Mouse (Mus musculus): ENCODE data around the gene Stil.
A peak's percentile ranks its signal among the peaks of the same experiment; 100 is the strongest.

The Stil gene

DNA sequence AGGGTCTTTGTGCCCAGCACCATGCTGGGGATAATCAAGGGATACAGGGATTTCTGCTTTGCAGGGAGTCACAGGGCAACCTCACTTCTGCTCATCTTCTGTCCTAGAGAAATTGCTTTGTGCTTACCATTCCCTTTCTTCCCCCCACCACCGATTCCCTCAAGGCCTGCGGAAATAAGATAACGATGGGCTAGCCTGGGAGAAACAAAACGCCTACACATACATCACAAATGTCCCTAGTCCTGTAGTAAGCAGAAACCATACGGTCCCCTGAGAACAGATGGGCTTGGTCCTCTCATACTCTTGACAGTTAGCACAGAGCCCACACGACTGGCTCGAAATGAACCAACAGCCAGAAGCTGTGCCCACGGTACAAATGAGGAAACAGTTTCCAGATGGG, 48.2 kb downstream of the Stil start:
- peak in 1 of 2 experiments; percentile 58 for DNase-seq (ENCODE audit: low spot score in 2 of 2)

DNA sequence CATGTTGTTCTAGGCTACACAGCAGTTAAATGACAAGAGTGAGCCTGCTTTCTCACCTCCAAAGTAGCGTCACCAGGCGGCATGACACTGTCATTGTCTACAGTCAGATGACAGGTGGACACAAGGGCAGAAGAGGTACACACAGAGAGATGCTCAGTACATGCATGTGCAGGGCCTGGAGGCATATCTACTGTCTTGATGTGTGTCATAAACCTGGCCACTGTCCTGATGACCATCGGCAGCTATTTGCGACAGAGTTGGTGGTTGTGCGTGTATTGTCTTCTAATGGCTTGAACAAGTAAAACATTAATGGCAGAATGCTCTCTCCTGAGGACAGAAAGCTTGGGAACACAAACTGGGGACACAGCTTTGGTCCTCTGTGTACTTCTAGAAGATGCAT, 51.3 kb downstream of the Stil start:
- DNase-seq (ENCODE audit: low spot score in 2 of 2): no peak

DNA sequence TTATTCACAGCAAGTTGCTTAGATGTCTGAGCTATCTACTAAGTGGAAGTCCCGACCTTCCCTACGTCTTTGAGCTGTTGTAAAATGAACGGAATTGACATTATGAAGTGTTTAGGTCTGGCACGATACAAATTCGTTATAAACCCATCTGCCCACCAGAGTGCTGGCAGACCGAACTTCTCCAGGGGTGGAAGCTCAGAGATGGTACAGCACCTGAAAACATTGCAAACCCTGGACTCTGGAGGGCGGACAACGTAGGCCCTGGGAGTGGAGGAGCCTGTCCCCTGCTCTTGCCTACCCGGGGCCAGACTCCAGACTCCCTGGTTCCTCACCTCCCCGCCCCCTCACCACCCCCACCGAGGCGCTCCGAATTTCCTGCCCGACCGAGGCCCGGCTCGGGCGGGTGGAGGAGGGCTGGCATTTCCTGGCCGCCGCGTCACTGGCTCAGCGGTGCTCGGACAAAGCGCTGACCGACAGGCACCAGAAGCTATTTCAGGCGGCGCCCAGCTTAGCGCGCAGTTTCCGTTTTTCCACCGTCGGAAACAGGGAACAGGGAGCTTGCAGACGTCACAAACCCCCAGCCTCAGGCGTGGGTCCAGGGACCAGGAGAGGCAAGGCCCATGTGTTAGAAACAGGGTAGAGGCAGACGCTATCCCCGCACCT, 52.5 kb downstream of the Stil start:
- peak; percentile 23 to 30 for DNase-seq (ENCODE audit: low spot score in 2 of 2)

DNA sequence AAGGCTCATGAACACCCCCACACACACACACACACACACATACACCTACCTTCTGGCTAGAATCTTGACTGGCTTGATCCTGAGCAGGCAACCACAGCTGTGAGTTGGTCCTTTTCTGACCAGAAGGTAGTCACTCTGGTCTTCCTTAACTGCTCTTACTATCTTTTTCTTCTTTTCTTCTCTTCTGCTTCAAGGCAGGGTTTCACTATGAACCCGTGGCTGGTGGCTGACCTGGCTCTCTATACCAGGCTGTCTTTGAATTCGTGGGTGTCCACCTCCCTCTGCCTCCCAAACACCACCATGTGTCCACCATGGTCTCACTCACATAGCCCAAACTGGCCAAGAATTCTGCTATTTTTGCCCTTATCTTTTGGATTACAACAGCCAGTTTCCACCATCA, 55.1 kb downstream of the Stil start:
- no peak for DNase-seq (ENCODE audit: low spot score in 2 of 2)

DNA sequence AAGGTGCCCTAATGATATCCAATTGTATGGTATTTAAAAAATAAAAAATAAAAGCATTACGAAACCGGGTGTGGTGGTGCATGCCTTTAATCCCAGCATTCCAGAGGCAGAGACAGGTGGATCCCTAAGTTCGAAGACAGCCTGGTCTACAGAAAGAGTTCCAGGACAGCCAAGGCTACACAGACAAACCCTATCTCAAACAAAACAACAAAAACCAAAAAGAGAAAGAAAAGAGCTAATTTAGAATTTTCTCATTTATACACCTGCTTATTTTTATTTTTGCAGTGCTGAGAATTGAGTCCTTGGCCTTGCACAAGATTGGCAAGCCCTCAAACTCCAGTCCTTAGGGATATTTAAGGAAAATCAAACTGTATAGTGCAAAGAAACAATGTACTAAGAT, 55.7 kb downstream of the Stil start:
- no peak for DNase-seq (ENCODE audit: low spot score in 2 of 2)

DNA sequence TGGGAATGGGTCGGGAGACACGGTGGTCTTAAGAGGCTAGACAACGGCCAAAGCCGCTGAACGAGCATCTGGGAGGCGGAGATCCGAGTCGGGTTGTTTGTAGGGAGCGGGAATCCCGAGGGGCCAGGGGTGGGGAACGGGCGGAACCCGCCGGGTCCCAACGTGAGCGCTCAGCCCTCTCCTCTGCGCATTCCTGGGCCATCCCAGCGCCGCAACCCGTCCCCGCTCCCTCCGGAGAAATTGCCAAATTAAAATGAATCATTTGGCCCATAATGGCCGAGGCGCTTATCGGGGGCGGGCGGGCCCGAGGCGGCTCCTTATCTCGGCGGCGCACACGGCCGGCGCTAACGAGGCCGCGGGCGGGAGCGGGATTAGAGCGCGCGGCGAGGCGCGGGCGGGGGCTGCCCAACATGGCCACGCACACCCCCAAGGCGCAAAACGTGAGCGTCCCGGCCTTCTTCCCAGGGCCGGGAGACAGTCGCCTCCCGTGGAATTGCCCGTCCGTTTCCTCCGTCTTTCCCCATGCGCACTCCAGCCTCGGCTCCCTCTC, 56.5 kb downstream of the Stil start, which contains the start of gene Tal1:
Gene Tal1 (plus strand): TSS at position 56 of the 550 bp plus-strand sequence.
- DNase-seq (ENCODE audit: low spot score in 2 of 2): peak; percentile 54 to 73

DNA sequence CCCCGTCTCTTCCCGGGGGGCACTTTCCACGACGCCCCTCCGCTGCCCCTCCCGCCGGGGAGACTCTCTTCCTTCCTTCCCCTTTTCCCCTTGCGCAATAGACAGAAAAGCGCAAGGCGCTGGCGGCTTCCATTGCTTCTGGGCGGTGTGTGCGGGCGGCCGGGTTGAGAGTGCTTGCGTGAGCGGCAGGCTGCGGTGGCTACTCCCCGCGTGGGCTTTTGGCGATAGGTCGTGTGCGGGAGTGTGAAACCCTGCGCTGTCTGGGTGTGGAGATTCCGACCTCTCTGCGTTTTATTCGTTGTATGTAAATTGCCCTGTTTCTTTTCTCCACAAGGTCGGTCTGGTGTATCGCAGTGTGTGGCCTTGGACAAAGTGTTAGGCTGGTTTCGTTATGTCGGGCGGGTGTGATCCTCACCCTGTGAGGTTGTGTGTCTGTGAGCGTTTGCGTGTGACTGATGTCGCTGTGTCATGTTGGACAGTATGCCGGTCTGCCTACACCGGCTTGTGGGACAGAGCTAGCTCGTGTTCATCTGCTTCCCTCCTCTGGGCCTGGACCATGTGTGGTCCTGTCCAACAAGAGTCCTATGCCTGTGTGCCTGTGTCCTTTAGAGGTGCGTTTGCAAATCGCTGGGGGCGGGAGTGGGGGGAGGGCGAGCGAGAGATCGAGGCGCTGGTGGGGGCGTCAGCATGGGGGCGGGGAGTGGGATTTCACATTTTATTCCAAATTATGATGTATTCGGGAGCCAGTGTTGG, 57.1 kb downstream of the Stil start:
- DNase-seq (ENCODE audit: low spot score in 2 of 2): peak; percentile 15 to 39

DNA sequence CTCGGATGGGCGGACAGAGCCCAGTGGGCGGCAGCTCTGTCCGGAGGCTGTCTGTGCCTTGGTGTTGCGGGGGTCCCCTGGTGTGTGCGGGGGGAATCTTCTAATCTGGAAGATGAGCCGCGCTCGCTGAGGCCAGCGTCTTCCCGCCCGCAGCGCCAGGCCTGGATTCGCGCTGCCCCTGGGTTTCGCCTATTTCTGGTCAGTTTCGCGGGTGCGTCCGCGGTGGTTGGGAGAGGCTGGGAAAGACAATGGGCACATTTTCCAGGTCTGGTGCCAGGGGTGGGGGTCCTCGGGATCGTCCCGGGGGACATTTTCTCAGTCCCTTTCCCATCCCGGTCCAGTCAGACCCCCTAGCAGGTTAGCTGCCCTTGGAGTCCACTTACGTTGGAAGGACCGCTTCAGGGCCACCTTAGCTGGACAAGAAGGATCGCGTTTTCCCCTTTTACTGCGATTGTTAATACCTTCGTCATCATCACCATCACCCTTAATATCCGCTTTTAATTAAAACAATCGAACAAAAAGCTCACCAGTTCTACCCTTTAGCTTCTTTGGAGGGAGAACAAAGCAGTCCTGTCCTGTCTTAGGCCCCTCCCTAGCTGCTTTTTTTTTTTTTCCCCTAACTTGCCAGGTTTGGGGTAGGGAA, 57.8 kb downstream of the Stil start:
- DNase-seq (ENCODE audit: low spot score in 2 of 2): no peak

DNA sequence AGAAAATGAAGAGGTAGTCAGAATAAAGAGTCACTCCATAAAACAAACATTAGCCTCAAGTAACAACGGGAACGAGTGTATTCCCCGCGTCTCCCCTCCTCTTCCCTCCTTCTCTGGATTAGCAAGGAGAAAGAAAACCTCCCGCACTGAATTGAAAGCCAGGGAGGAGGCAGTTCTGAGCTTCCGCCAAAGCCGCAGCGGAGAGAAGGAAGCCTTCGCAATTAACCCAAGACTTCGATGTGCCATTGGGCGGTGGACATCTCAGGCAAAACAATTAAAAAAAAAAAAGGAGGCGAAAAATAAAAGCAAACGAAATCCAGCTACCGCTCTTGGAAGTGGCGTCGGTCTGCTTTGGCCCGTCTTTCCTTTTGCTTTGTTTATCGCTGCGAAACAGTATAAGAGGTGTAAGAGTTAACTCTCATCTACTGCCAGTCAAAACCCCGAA, 58.4 kb downstream of the Stil start:
- peak in 1 of 2 experiments; percentile 14 for DNase-seq (ENCODE audit: low spot score in 2 of 2)

DNA sequence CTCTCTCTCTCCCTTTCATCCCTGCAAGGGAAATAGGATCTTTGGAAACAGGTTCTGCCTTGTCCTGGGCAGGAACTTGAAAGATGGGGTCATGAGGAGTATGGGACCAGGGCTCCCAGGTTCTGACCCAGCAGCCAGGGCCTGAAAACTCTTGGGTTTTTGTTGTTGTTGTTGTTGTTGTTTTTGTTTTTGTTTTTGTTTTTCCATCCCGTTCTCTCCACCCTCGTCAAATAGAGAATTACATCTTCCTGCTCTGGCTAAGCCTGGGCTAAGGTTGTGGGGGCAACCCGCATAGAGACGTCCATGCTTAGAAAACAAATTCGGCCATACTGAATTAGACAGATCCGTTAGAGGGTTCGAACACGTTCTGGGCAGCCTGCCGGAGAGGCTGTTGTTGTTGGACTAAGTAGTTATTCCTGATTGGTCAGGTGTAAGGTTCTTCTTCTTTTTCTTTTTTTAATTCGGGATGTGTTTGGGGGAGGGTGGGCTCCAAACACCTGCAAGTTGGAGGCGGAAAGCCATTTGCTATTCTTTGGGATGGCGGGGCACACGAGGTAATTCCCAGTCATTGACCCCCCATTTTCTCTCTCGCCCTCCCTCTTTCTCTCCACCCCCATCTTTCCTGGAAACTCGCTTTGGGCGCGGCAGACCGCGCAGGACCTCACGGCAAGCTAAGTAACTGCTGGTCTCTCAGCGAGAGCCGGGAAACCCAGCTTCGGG, 59.1 kb downstream of the Stil start:
- DNase-seq (ENCODE audit: low spot score in 2 of 2): peak; percentile 22 to 38

DNA sequence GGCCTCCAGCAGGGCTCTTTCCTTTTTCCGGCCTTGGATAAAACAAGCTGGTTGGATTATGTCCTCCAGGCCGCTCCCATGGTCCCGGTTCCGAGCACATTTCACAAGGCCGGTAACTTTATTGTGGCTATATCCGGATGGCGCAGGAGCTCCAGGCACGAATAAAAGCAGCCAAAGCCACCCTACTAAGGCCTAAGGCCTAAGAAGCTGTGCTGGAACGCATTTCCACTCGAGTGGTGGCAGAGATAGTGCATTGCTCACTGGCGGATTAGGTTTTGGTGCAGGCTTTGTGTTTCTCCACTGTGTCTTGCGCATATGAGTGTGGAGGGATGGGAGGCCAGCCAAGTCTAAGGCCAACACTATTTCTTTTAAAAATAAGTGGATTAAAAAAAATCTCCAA, 59.9 kb downstream of the Stil start:
- no peak for DNase-seq (ENCODE audit: low spot score in 2 of 2)

DNA sequence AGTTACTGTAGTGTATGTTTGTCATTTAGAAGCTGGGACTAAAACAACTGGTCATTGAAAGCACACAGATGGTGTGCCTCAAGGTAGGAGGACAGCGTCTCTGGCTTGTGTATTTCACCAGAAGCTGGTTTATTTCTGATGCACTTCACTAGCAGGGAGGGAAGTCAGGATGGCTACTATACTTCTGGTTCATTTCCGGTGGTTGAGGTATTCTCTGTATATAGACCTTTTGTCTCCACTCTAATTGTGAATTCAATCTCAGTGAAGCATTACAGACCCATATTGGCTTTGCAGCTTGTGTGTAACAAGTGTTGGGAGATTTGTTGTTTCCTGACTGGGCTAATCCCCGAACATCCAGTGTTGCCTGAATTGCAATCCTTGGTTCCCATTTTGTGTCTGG, 60.8 kb downstream of the Stil start:
- DNase-seq (ENCODE audit: low spot score in 2 of 2): no peak

DNA sequence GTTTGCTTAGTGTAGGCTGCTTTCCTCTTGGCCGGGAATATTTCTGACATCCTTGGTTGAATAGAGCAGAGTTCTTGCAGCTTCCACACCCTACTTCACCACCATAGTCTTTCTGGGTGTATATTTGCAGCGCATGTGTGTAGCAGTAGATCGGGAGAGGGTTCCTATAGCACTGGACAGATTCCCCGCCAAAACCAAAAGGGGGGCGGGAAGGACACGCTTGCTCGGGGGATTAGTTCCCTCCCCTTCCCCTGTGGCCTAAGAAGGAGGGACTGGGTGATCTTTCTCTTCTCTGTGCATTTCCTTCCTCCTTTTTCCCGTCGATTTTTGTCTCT, 62.5 kb downstream of the Stil start:
- no peak for DNase-seq (ENCODE audit: low spot score in 2 of 2)

DNA sequence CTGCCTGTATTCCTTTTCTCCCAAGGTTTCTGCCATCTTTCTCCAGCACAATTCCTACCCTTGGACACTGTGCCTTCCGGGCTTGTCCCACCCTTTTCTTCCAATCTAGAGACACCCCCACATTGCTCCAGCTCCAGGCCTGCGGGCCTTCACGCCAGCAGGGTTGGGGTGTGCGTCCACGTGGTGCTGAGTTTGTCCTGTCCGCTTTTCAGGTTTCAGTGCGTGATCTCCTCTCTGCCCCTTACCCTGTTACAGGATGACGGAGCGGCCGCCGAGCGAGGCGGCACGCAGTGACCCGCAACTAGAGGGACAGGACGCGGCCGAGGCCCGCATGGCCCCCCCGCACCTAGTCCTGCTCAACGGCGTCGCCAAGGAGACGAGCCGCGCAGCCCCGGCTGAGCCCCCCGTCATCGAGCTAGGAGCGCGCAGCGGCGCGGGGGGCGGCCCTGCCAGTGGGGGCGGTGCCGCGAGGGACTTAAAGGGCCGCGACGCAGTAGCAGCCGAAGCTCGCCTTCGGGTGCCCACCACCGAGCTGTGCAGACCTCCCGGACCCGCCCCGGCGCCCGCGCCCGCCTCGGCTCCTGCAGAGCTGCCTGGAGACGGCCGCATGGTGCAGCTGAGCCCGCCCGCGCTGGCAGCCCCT, 63.0 kb downstream of the Stil start:
- no peak for DNase-seq (ENCODE audit: low spot score in 2 of 2)

DNA sequence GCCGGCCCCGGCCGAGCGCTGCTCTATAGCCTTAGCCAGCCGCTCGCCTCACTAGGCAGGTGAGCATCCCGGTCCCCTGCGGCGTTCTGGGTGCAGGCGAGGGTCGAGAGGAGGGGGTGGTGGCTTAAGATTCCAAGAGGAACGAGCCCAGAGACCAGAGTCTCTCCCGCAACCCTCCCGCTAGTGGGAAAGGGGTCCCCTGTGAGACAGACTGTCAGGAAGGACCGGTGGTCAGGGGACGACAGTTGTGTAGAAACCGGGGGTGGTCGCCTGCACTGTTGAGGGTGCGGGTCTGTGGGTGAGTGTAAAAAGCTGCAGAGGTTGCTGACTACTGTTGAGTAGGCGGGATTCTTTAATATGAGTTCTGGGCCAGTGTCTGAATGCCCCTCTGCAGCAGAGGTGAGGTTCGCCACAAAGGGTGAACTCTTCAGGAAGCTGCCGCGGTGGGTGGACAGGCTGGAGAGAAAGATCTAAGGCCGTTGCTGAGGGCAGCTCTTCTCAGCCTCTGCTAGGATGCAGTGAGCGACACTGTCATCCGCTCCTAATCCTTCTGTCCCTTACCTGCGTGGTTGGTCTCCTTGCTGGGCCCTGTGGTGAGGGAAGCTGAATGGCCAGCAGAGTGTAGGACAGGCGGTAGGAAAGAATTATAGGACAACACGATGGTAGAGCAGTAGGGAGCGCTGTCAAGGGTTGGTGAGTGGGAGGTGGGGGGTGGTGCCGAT, 63.7 kb downstream of the Stil start:
- DNase-seq (ENCODE audit: low spot score in 2 of 2): no peak

DNA sequence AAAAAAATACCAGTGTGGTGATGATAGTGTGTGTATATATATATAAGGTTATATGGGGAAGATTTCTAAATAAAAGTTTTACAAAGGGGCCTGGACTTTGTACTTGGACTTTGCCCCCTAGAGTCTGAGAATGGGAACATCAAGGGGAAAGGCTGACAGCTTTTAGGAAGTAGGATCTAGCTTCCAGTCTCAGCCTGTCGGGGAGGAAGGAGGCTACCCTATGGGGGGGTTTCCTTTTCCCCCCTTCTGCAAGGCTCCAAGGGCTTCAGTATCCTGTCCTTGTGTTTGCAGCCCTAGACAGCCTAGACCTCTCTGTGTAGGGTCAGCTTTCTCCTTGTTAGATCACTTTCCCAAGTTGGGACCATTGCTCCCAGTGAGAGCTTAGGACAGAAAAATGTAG, 71.7 kb downstream of the Stil start:
- DNase-seq (ENCODE audit: low spot score in 2 of 2): no peak

DNA sequence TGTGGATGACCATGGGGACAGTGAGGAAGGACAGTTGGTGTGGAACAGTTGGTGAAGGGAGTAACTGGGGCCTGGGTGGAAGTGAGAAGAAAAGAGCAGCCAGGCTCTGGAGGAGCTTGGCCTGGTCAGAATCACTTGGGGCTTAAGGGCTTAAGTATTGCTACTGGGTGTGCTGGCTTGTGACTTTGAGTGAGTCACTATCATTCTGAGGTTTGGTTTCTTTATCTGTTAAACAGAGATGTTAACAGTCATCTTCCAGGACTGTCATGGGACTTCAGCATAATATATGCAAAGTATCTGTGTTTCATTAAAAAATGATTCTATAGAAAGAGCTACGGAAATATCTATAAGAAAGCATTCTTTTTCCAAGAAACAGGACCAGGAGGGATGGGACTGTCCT, 74.8 kb downstream of the Stil start:
- no peak for DNase-seq (ENCODE audit: low spot score in 2 of 2)

DNA sequence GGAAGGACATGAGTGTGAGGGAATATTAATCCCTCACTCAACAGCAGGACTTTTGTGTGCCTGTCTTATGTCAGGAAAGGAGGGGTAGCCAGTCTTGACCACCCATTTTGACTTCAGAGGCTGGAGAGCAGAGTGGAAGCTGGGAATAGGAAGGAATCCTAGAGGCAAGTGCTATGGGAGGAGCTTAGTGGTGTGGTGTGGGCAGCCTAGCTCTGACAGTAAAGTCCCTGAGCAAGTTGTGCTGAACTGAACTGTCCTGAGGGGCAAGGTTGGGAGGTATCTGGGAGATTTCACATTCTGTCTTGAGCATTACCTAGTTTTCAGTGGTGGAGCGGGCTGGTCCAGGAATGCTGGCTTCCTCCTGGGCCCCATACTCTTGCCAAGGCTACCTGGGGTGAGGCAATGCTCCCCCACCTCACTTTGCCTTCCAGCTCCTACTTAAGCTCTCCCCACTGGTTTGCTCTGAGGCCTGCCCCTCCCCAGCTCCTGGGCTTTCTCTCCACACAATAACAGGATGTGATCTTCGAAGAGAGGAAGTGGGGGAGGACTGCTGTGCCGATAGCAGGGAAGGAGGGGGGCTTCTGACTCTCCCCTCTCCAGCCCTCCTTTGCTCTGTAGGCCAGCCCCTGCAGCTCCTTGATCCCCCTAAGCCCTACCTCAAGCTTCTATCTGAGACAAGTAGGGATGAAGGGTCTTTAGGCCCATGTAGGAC, 75.4 kb downstream of the Stil start:
- peak in 1 of 2 experiments; percentile 25 for DNase-seq (ENCODE audit: low spot score in 2 of 2)

DNA sequence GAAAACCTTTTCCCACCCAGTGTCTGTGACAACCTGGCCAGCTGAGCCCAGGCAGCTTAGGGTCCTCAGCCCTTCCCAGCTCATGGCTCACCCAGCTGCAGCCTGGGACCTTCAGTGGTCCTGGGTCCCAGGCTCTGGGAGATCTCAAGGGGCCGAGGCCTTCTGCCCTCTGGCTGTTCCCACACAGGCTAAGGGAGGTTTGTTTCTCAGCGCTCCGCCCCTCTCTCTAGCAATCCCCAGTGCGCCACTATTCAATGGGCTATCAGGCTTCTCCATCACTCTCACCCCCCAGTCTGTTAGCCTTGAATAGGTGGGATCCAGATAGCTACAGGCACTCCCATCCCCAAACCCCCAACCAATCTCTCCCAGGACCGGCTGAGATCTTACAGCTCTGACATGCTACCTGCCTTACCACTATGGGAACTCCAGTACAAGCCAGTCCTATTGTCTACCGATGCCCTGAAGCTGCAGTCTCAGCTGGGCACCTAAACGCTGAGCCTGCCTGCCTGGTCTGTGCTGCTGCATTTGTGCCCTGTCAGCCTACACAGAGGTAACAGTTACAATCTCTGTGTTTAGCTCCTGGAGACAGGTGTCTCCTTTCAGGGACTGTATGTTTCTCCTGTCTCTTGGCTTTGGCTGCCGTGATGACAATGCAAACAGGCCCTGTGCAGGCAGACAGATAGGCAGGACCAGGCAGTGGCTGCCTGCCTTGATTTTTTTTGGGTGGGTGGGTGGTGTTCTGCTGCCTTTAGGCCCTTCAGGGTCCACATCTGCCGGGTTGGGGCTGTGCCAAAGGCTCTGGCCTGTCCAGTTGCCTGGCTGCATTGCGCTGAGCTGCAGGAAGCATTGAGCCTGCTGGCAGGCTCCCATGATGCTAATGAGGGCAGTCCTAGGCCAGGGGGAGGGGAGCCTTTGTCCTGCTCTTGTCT, 79.2 kb downstream of the Stil start:
- no peak for DNase-seq (ENCODE audit: low spot score in 2 of 2)
